Mouse (Mus musculus): ENCODE data around the gene Sox21.

The Sox21 gene

DNA sequence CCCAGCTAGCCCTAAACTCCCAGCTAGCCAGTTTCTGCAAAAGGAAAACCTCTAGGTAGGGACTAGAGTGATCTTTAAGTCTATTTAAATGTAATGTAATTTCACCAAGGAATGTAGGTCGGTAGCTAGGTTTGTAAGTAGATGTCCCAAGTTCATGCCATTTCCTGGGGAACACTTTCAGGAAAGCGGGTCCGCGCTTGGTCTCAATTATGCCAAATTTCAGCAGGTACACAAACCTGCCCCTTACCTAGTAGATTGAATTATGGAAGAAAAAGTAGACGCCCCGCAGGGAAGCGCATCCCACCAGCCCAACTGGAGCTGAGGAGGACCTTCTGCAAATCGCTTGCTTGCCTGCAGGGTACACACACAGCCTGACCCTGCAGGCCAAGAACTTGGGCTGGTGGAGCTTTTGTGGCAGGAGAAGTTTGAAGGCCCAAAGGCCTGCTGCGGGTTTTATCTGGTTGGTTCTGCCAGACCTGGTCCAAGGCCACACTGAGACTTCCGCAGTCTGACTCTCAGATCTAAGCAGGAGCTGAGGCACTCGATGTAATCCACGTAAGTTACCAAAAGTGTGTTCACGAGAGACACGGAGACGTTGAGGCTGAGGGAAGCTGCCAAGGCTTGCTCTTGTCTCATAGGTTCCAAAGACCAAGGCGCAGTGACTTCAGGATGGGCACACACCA is 11.6 kb downstream of the Sox21 start:
- DNase-seq (ENCODE audit: low spot score) = no peak

DNA sequence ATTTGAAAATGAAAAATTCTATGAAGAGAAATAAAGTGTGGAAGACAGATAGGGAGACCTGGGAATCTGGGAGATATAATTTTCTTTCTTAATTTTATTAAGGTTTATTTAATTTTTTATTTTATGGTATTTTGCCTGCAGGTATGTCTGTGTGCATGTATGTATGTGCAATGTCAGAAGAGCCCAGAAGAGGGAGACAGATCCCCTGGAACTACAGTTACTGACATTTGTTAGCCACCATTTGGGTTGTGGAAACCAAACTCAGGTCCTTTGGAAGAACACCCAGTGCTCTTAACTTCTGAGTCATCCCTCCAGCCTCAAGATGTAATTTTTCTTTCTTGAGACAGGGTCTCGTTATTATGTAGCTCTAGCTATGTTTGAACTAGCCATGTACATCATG is 15.9 kb downstream of the Sox21 start:
- DNase-seq (ENCODE audit: low spot score) = no peak

DNA sequence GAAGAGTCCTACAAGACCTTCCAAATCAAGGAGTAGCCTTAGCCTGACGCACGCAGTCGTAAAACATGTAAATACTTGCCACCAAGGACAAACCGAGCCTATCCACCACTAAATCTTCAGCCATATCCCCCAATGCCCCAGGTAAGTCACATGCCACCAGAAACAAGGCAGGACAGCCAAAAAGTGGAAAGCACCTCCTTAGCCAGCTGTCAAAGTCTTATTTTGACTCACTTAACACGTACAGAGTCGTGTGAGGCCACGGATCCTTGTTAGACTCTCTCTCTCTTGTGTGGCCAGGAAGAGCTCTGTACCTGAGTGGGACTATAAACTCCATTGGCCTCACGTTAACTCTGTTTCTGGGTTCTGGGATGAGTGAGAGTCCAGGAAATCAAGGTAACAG is 20.0 kb downstream of the Sox21 start:
- no peak for DNase-seq (ENCODE audit: low spot score)

DNA sequence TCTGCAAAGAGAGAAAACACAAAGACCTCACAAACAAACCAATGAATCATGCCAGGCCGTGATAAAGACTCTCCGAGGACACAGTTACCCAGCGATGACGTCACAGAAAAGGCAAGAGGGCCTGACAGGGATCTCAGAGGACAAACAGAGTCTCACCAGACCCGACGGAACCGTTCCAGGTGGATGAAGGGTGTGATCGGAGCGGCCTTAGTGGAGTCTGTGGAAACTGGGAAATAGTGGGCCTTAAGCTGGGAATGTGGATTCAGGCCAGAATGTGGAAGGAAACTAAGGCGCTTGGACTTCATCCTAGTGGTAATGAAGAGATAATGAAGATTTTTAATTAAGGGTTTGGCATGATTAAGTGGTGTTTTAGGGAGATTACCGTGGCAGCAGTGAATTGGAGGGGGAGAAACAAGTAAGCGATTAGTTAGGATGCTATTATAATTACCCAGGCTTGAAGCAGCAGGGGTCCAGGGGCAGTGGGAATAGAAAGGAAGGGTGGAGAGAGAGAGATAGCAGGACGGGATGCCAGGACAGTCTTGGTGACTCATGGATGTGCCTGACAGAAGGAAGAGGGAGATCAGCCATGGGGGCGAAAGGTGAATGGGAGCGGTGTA is 24.5 kb downstream of the Sox21 start:
- no peak for DNase-seq (ENCODE audit: low spot score)

- no peak for DNase-seq (ENCODE audit: low spot score)
These were observed 27.2 kb downstream of the Sox21 start for GRCm38 (mm10) chr14:118209642-118210041.

- DNase-seq (ENCODE audit: low spot score) = no peak
These were observed 29.5 kb downstream of the Sox21 start for GRCm38 (mm10) chr14:118207347-118207746.

- DNase-seq (ENCODE audit: low spot score) = no peak
These were observed 33.8 kb downstream of the Sox21 start for GRCm38 (mm10) chr14:118203031-118203430.

DNA sequence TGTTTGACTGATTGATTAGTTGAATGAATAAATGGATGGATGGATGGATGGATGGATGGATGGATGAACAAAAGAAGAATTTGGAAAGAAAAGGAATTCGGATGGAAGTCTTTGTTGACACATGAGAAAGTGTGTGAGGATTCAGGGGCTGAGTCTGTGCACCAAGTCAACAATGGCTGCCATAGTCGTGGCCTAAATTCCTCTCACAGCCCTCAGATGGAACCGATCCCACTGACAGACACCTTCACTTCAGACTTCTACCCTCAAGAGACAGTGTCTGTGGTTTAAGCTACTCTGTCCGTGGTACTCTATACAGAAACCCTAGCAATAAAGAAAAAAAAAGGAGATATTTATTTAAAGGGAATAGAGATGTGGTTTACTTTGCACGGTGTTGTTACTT is 34.8 kb downstream of the Sox21 start:
- no peak for DNase-seq (ENCODE audit: low spot score)

- DNase-seq (ENCODE audit: low spot score) = no peak
These were observed 36.1 kb downstream of the Sox21 start for GRCm38 (mm10) chr14:118200731-118201130.

DNA sequence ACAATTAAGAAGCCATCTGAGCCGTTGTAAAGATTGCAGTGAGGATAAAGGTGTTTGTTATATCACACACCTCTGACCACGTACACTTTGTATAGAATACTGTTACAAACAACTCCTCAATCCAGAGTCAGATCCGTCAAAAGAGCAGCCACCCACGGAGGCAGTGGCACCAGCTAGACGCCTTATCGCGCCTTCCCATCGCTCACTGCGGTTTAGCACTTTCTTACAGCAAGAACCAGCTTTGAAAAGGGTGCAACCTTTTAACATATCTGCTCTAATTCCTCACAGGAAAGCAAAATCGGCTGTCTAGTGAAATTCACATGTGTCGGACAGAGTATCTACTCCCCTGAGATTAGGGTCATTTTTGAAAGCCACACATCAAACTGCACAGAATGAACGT is 39.8 kb downstream of the Sox21 start:
- no peak for DNase-seq (ENCODE audit: low spot score)

DNA sequence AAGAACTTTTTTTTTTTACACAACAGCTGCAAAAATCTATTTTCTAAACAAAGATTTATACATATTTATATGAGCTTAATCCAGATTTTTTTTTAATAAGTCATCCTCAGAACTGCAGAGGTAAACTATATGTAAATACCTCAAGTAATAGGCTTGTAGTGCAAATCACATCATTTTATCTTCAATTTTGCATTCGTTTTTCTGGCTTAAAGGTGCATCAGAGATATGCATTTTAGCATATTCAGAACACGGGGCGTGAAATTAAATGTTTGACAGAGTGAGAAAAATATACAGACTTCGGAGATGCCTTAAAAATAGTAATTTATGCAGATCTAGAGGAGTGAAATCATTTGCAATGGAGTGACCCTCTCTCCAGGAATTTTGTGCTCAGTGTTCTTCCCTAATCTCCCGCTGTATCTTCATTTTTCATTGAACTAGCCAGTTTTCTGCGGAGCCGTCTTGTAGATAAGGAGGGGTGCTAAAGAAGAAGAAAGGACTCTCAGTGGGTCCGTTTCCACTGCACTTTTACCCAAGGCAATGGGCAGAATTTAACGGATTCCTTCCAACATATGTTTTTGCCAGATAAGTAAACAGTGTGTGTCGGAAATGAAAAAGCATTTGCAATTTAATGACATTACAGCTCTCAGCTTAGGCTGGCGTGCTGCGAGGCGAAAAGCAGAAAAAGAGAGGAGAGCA is 42.5 kb downstream of the Sox21 start:
- DNase-seq (ENCODE audit: low spot score) = no peak

- no peak for DNase-seq (ENCODE audit: low spot score)
These were observed 43.2 kb downstream of the Sox21 start for GRCm38 (mm10) chr14:118193663-118194062.

- no peak for DNase-seq (ENCODE audit: low spot score)
These were observed 43.7 kb downstream of the Sox21 start for GRCm38 (mm10) chr14:118193001-118193628.

DNA sequence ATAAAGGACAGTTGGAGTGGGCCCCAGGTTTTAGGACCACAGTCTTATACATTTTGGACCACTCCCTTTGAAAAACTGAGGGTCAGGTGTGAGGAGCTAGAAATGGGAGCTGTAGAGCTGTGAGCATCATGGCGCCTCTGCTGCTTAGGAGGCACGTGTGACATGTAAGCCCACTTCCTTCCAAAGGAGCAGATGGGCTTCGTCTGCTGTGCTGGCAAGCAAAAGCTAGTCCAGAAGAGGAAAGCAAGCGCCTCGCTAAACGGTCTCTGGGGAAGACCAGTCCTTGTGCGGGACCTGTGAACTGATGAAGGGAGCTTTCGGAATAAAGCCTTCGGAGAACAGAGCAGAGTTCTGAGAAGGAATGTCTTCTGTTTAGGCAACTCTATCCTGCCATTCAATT is 45.4 kb downstream of the Sox21 start:
- no peak for DNase-seq (ENCODE audit: low spot score)
